ENCODE assay signal across 8 mouse cellular contexts in genomic region chr9:40345493-40346231, GRCm38 (mm10).
DNase-seq lines count a peak whose midpoint lies in the region; ATAC-seq and TF ChIP-seq lines count a peak whose summit lies in the region.

No protein-coding gene starts in this region.

- ATAC-seq in heart, embryonic 12.5 days (ENCODE audit: insufficient number of reproducible peaks, low FRiP score), result 0 out of 2 replicates have a peak, but pooled peaks have one; percentile 20
- peak; percentile 52 for ATAC-seq in embryonic facial prominence, embryonic 13.5 days (ENCODE audit: insufficient number of reproducible peaks, insufficient read depth, low FRiP score, low TSS enrichment, low read depth)

- peaks cover 35% of the 10 kb centered on the region for H3K4me1 ChIP-seq in heart, embryonic 12.5 days (replicated peaks)
- peaks cover 0 to 12% of the 10 kb centered on the region in 2 experiments; a peak in 1 of 4 replicates for H3K4me1 ChIP-seq in ES-E14 (ENCODE audit: control insufficient read depth in 2 of 2, insufficient read depth in 2 of 2, low read length in 2 of 2, poor library complexity in 1 of 2)
- H3K4me1 ChIP-seq in embryonic facial prominence, embryonic 13.5 days, result peaks cover 23% of the 10 kb centered on the region
- peaks cover 22% of the 10 kb centered on the region for H3K4me1 ChIP-seq in limb, embryonic 10.5 days
- peaks cover 13% of the 10 kb centered on the region for H3K4me1 ChIP-seq in olfactory bulb, adult 2 months (ENCODE audit: control insufficient read depth, insufficient read depth, low read length)

- intact Hi-C loops in heart, postnatal 10 days (cut with DNase I), result no loop called here

- in situ Hi-C loops in ES-E14 (cut with MboI; ENCODE audit: low sequenced_read_pairs in 2 of 2, unreplicated experiment in 2 of 2), result no loop called here

- no peak for TF ChIP-seq CTCF in olfactory bulb, adult 2 months (IDR thresholded peaks at IDR 0.05; ENCODE audit: insufficient read depth, low read depth, low read length)

- no peak for DNase-seq in heart, postnatal 10 days
- DNase-seq in ES-E14 (ENCODE audit: low read depth, low spot score), result no peak
- peak; percentile 56 for DNase-seq in limb, embryonic 10.5 days (ENCODE audit: low spot score)
- no peak for DNase-seq in spleen, postnatal 4 days (ENCODE audit: low spot score in 2 of 2)
- DNase-seq in lung, postnatal 25 days (ENCODE audit: low spot score), result no peak

- no peaks in the 10 kb centered on the region for H3K27me3 ChIP-seq in heart, embryonic 12.5 days (replicated peaks)
- H3K27me3 ChIP-seq in embryonic facial prominence, embryonic 13.5 days, result no peaks in the 10 kb centered on the region
- H3K27me3 ChIP-seq in limb, embryonic 10.5 days (ENCODE audit: low read depth, poor library complexity, severe bottlenecking), result no peaks in the 10 kb centered on the region

- peak overlapping the region; percentile 27 for H3K4me3 ChIP-seq in heart, embryonic 12.5 days
- H3K4me3 ChIP-seq in ES-E14 (ENCODE audit: insufficient read depth in 1 of 2, low read depth in 1 of 2, low read length in 2 of 2, poor library complexity in 1 of 2, severe bottlenecking in 1 of 2), result peak overlapping the region in 1 of 2 experiments; percentile 28; a peak in 2 of 4 replicates
- H3K4me3 ChIP-seq in embryonic facial prominence, embryonic 13.5 days, result peak overlapping the region; percentile 39
- peak overlapping the region; percentile 45 for H3K4me3 ChIP-seq in limb, embryonic 10.5 days
- peak overlapping the region; percentile 54 for H3K4me3 ChIP-seq in olfactory bulb, adult 2 months (ENCODE audit: insufficient read depth, low read depth, low read length)

- H3K9ac ChIP-seq in heart, embryonic 12.5 days, result peak overlapping the region; percentile 3; the same call in 1 of the 2 replicates
- peak overlapping the region; percentile 2; the same call in 1 of the 2 replicates for H3K9ac ChIP-seq in ES-E14 (ENCODE audit: insufficient read depth, low read depth, low read length, poor library complexity, severe bottlenecking)
- peak overlapping the region; percentile 58 for H3K9ac ChIP-seq in embryonic facial prominence, embryonic 13.5 days

- H3K4me2 ChIP-seq in heart, embryonic 12.5 days, result peak overlapping the region; percentile 61
- H3K4me2 ChIP-seq in embryonic facial prominence, embryonic 13.5 days, result peak overlapping the region; percentile 72

- H3K9me3 ChIP-seq in heart, embryonic 12.5 days (replicated peaks), result no peaks in the 10 kb centered on the region
- no peaks in the 10 kb centered on the region for H3K9me3 ChIP-seq in ES-E14 (ENCODE audit: control insufficient read depth, insufficient read depth, low read depth, low read length)
- H3K9me3 ChIP-seq in embryonic facial prominence, embryonic 13.5 days, result no peaks in the 10 kb centered on the region
- H3K9me3 ChIP-seq in limb, embryonic 10.5 days (replicated peaks), result no peaks in the 10 kb centered on the region

- H3K36me3 ChIP-seq in heart, embryonic 12.5 days, result no peaks in the 10 kb centered on the region
- no peaks in the 10 kb centered on the region for H3K36me3 ChIP-seq in ES-E14 (ENCODE audit: control insufficient read depth, insufficient read depth, low read length, poor library complexity, severe bottlenecking)
- H3K36me3 ChIP-seq in embryonic facial prominence, embryonic 13.5 days, result no peaks in the 10 kb centered on the region
- H3K36me3 ChIP-seq in limb, embryonic 10.5 days, result no peaks in the 10 kb centered on the region

- 38% methylated on average over 13 of the region's 13 CpGs for WGBS in heart, embryonic 12.5 days
- 15% methylated on average over 13 of the region's 13 CpGs for WGBS in embryonic facial prominence, embryonic 13.5 days
- WGBS in limb, embryonic 10.5 days, result 49% methylated on average over 13 of the region's 13 CpGs
- WGBS in olfactory bulb, adult 2 months, result 3% methylated on average over 13 of the region's 13 CpGs

- TF ChIP-seq POLR2A in olfactory bulb, adult 2 months (IDR thresholded peaks at IDR 0.05; ENCODE audit: insufficient read depth, low read depth, low read length), result no peak

- H3K27ac ChIP-seq in heart, embryonic 12.5 days (ENCODE audit: poor library complexity, severe bottlenecking), result no peak overlapping the region
- no peak overlapping the region for H3K27ac ChIP-seq in ES-E14 (ENCODE audit: insufficient read depth, low read depth, low read length, poor library complexity, severe bottlenecking)
- no peak overlapping the region for H3K27ac ChIP-seq in embryonic facial prominence, embryonic 13.5 days
- H3K27ac ChIP-seq in limb, embryonic 10.5 days, result peak overlapping the region; percentile 75
- H3K27ac ChIP-seq in olfactory bulb, adult 2 months (ENCODE audit: insufficient read depth, low read depth, low read length), result peak overlapping the region; percentile 91

TF ChIP-seq in ES-E14, 5 proteins besides CTCF, POLR2A, EP300 and RAD21:
- TF ChIP-seq ZNF384 (IDR thresholded peaks at IDR 0.05; ENCODE audit: low read depth, low read length) (no peak), HCFC1 (IDR thresholded peaks at IDR 0.05; ENCODE audit: borderline replicate concordance, insufficient read depth, low read length) (no peak), ZC3H11A (IDR thresholded peaks at IDR 0.05; ENCODE audit: borderline replicate concordance, low read depth, low read length) (no peak), MAFK (IDR thresholded peaks at IDR 0.05; ENCODE audit: insufficient read depth, low read depth, low read length) (no peak), CHD2 (IDR thresholded peaks at IDR 0.05; ENCODE audit: low read depth, low read length) (no peak)

Comparison
In these comparisons a context has a peak if more than half of its experiments do, and no peak if none do; other contexts are left out.
1. H3K27ac ChIP-seq: peak in limb, embryonic 10.5 days (single experiment) and olfactory bulb, adult 2 months (single experiment); none in heart, embryonic 12.5 days (single experiment), ES-E14 (single experiment) and embryonic facial prominence, embryonic 13.5 days (single experiment).
2. H3K9ac ChIP-seq: peak in every context shown above with its lines; median percentile 58 in embryonic facial prominence, embryonic 13.5 days; 3 in heart, embryonic 12.5 days; 2 in ES-E14.